Mouse (Mus musculus) effector memory CD4-positive, alpha-beta T cell, adult 5 months (primary cell): Measurements from ENCODE around the gene Shisa4. TPM values are rescaled to one million over a fixed set of nuclear protein-coding genes. Genes with fewer than 3 reads are reported as not detected.

Source experiments
- polyA plus RNA-seq: library from polyadenylated mRNA; unstranded; fragments of 100-300 nt; shearing (Covaris generic); gene quantifications from one replicate; pipeline ENCODE4 v1.2.1, GENCODE M21; 2017

Shisa4 gene
- 0.26 TPM for polyA plus RNA-seq

DNA sequence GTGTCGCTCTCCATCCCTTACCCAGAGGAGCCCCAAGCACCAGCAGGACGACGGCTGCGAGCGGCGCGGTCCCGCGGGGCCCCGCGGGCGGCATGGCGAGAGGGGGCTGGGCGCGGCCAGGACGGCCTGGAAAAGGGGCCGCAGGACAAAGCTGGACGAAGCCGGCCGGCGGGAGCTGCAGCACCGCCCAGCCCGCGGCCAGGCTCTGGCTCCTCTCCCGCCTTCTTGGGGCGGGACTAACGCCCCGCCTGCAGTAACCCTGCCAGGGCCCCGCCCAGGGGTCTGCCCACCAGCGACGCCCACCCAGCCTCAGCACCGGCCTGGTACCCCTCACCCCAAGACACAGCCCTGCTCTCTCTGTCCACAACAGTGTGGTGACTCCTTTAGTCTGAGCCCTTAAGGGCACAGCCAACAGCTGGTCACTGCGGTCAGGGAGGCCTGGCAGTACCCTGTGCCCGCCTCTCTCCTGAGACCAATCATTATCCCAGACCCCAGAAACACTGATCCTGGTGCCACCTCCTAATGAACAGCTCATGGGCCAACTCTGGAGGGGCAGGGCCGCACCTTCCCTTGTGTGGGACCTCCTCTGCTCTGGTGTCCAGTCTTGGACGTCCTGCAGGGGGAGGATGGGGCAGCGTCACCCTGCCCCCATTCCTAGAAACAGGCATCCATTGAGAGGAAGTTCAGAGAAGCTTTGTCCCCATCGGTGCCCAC, at the start of gene Shisa4:
TSS of gene Shisa4 (minus strand) at position 370 of the 714 bp plus-strand sequence.

DNA sequence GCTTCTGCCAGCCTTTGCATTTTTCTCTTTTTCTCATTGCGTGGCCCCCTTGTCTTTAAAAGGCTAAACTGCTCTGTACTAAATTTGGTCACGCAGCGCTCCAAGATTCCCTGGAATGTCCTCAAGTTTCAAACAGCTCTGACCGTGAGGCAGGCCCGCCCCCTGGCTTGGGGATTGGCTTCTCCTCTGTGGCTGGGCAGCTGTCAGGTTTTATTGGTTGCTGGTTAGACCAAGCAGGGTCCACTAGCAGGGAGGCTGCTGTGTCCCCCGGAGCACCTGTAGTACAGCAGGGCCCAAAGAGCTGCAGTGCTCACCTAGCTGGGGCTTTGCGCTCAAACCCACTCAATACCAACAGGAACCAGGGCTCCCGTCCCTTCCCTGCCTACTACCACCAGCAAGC, 50.5 kb downstream of the Shisa4 start, which contains the start of gene Lmod1:
TSS of gene Lmod1 (plus strand) at position 237 of the 400 bp plus-strand sequence.

Other genes with a start within 250 kb of the Shisa4 start
- 72.5 TPM for gene Ptpn7, start 242.5 kb downstream of the Shisa4 start, polyA plus RNA-seq
- 71.9 TPM for gene Arl8a, start 228.4 kb downstream of the Shisa4 start, polyA plus RNA-seq
- gene Gpr37l1, start 207.6 kb downstream of the Shisa4 start, polyA plus RNA-seq, result not detected
- gene Elf3, start 116.7 kb downstream of the Shisa4 start, polyA plus RNA-seq, result not detected
- gene Rnpep, start 91.2 kb downstream of the Shisa4 start, polyA plus RNA-seq, result 28.4 TPM
- gene Timm17a, start 61.5 kb downstream of the Shisa4 start, polyA plus RNA-seq, result 97.2 TPM
- not detected for gene Lmod1, start 50.4 kb downstream of the Shisa4 start, polyA plus RNA-seq
- gene Ipo9, start 55.3 kb upstream of the Shisa4 start, polyA plus RNA-seq, result 60.3 TPM
- not detected for gene Nav1, start 232.1 kb upstream of the Shisa4 start, polyA plus RNA-seq